Mouse (Mus musculus): Measurements from ENCODE around the gene Creb5. TPM values are rescaled to one million over a fixed set of nuclear protein-coding genes. Genes with fewer than 3 reads are reported as not detected.

Gene Creb5
- 1 to 10 TPM; 1.9 to 3.0 TPM for total RNA-seq (2021)
- 0.91 and 1.6 TPM in 2 replicates for polyA plus RNA-seq (2012; rRNA removed)
- long read RNA-seq, partial matches to known transcripts = 1 of 1 reads
- long read RNA-seq, other reads (novel, unspliced or antisense) = 0 of 1 reads

DNA sequence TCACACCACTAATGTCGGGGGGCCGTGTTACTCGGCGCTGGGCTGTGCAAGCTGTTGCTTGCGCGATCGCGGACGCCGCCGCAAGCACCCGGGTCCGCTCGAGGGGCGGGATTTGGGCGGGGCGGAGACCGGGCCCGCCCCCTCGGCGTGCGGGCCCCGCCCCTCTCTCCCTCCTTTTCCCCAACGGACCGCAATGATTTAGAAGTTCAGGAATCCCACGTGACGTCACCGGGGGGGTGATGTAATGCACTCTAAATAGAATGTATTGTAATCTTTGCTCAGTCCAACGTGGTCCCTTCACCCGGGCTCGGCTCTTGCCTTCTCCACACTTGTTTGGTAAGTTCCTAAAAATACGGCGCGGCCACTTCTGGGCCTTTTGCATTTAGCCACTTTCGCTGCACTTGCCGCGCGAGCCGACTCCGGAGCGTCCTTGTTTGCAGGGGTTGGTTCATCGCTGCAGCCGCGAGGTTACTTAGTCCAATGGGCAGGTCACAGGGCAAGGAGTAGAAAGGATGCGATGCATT is at the start of gene Creb5:
TSS of gene Creb5 (plus strand) at position 233 of the 524 bp plus-strand sequence.
- DNase-seq = peak; percentile 91

GRCm38 (mm10) chr6:53259841-53260240 is 27.2 kb upstream of the Creb5 start:
- DNase-seq = no peak

- DNase-seq = no peak
These were observed 24.7 kb upstream of the Creb5 start for GRCm38 (mm10) chr6:53262401-53262800.

- DNase-seq = no peak
These were observed 20.0 kb upstream of the Creb5 start for GRCm38 (mm10) chr6:53267036-53267435.

- DNase-seq = no peak
These were observed 19.2 kb upstream of the Creb5 start for GRCm38 (mm10) chr6:53267732-53268505.

DNA sequence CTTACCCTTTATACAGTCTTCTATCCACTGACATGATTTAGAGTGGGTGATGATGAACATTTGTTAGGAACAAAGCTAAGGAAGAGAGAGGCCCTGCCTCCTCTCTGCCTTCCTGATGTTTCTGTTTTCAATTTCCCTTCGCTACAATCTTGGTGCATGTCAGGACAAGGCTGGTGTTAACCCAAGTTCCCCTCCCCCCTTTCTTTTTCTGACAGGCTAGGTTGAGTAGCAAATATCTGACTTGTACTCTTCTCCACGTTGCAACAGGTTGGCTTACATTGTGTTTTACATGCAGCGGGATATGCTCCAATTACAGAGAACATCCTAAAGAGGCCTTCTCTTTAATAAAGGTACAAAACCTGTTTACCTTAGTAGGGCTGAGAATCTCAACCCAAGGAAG is 15.9 kb upstream of the Creb5 start:
- DNase-seq = no peak

GRCm38 (mm10) chr6:53271636-53272035 is 15.4 kb upstream of the Creb5 start:
- DNase-seq = no peak

- DNase-seq = no peak
These were observed 557 bp upstream of the Creb5 start for GRCm38 (mm10) chr6:53286389-53287037.

DNA sequence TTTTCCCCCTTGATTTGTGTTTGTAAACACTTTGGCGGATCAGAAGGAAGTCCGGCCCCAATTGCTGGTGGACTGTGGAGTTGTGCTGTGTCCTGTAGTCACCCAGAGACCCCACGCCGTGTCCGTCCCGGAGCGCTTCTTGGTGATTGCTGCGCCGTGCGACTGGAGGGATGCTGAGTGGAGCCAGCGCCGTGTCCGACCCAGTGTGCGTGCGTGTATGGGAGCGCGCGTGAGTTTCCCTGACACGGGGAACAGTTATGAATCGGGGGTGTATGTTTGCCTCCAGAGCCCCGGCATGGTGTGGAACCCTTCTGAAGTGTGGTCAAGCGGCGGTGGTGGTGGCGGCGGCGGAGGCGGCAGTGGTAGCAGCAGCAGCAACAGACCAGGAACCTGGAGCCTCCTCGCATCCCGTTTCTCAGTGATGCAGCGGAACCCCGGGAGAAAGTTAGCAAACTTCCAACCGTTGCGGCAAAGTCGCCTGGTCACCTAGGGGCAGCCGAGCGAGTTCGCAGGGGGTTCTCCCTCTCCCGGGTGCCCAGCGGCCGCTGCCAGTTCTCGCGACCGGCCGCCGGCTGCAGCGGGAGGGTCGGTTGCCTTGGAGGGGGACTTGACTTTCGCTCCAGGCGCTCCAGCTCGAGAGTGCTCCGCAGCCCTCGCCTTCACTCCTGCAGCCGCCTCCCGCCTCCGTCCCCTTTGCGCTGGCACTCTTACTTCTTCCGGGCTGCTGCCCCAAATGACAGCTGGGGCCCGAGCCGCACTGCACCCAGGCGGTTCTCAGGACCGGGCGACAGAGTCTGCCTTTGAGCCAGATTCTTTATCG is 702 bp downstream of the Creb5 start:
- peak; percentile 46 for DNase-seq

DNA sequence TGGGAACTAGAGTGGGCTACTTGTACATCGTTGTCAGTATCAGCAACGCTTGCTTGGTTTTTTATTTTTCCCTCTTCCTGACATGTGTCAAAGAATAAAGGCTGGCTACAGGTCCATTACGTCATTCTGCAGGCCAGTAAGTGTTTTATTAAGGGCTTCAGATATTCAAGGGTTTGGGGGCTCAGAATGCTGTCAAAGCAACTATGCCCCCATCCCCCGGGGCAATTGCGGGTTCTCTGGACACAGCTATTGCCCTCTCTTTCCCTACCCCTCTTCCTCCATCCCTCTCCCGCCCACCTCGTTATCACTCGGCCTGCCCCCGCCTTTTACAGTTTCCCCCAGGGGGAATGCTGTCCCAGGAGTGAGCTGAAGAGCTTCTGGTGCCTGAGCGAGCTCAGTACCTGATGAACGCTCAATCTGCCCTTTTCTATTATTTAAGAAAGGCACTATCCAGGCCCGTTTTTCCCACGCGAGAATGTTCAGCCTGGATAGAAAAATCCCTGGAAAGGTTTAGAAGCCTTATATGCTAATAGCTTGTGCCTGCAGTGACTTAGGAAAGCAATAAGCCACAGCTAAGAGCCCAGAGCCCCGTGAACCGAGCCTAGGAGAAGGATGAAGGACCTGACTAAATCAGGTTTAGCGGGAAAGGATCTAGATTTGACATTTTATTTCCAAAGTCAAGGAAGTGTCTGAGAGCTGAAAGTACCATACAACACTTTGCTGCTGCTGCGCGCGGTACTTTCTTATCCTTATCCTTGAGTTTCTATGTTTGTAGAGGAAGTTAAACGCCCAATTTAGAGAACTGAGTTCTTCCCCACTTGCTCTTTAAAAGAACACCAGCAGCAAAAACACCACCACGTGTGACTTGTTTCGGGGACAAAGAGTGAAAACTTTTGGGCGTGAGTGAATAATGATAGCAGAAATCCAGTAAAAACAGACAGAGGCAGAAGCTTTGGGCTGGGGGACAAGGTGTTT is 1.8 kb downstream of the Creb5 start:
- peak; percentile 10 for DNase-seq

- no peak for DNase-seq
These were observed 2.6 kb downstream of the Creb5 start for GRCm38 (mm10) chr6:53289659-53290058.

DNA sequence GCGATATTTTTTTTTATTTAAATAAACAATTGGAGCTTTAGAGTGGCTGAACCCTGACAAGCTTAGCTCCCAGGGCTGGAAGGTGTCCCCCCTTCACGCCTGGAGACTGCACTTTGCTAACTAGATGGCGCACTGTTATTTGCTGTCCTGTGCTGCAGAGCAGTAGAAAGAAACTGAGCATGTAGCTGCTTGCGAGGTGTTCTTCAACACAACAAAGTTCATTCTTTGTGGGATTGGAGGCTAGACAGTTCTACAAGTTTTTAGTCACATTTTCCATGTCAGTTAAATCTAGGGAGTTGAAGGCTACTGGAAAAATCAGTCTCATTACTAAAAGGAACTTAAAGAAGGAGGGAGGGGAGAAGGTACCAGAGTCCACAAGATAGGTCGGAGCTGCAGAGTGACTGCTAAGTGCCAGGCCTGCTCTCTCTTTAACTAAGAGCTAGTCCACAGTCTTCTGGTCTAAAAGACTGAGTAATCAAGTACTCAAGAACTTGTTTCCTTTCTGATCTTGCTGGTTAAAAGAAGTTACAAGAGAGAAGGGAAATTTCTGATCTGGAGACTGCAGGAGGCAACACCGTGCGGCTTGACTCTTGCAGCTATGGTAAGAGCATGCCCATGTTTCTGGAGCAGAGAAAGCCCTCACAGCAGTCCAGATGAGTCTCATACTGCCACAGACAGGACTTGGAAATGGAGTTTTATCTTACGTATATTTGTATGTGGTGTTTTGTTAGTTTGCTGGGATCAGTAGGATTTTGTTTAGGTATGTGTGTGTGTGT is 3.3 kb downstream of the Creb5 start:
- no peak for DNase-seq

DNA sequence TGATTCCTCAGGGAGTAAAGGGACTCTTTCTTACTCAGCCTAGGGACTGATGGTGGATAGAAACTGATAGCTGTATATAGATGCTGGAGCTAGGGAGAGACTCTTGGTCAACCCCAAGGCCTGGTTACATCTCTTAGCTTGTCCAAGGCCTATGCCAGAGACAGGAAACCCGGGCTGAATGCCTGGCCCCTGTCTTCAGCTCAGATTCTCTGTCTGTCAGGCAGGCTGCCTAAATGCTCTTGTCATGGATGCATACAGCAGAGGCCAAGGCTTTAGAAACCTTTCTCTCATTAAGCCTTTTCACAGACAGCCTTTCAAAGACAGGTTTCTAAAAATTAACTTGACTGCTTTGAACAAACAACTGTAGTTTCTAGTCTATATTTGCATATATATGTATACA is 5.9 kb downstream of the Creb5 start:
- no peak for DNase-seq

DNA sequence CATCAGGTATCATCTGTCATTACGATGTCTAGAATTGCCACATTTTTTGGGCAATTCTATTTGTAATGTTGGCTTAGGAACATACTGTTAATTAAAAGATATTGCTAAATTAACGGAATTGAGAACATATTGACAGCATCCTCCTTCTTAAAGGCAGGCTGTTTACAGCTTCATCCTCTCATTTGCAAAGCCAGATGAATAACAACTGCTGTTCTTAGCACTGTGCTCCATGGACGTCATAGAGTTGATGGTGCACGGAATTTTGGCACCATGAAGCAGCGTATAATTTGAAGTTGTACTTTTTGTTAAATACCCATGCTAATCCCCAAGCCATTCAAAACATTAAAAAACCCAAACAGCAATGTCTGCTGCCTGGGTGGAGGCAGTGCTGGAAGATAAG is 10.8 kb downstream of the Creb5 start:
- DNase-seq = no peak

- no peak for DNase-seq
These were observed 17.1 kb downstream of the Creb5 start for GRCm38 (mm10) chr6:53304201-53304600.

- DNase-seq = no peak
These were observed 19.1 kb downstream of the Creb5 start for GRCm38 (mm10) chr6:53306156-53306555.

DNA sequence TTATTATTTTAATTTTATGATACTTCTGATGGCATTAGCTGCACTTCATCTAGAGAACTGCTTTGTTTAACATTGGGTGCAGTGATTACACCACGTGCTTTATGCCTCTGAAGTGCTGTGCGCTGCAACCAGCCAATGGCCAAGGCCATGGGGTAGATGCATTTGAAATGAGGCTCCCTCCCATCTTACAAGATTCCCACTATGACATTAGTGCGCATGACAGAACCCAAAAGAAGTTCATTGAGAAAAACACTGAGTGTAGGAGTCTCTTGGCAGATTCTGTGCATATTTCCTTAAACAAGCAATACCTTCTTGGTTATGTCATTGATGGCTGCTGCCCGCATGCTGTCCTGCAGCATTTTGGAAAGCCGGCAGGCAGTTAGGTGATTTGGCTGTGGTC is 19.6 kb downstream of the Creb5 start:
- DNase-seq = no peak

DNA sequence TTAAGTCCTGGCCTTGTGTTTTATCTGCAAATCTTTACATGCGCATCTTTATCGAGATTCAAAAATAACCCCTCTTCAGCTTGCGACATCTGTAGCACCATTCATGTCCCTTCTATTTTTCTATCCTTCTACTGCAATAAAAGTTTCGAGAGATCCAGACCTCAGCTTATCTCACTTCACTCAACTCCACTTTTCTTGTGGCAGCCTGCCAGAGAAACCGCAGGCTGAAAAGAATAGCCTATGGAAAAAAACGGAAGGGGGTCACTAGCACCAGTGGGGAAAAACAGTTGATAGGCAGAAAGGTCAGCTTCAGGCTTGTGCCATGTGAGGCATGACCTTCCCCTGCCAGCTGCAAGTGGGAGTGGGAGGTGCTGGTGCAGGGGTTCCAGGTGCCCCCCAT is 21.6 kb downstream of the Creb5 start:
- peak; percentile 2 for DNase-seq

- no peak for DNase-seq
These were observed 26.5 kb downstream of the Creb5 start for GRCm38 (mm10) chr6:53313604-53314003.

- DNase-seq = no peak
These were observed 27.1 kb downstream of the Creb5 start for GRCm38 (mm10) chr6:53314126-53314525.

Data from adrenal gland, adult 2 months (tissue).